Mouse (Mus musculus): Measurements from ENCODE around the gene Atp10a.

- TF ChIP-seq POLR2A (IDR thresholded peaks at IDR 0.05; ENCODE audit: borderline replicate concordance, insufficient read depth, low read length) (no peak), CTCF (IDR thresholded peaks at IDR 0.05; ENCODE audit: borderline replicate concordance, insufficient read depth, low read depth, low read length) (no peak)
Observed at GRCm38 (mm10) chr7:58639676-58640075, 16.3 kb upstream of the Atp10a start.

Measured in cerebellum, adult 2 months (tissue).